Mouse (Mus musculus): ENCODE results near the gene Sbno1.
A peak's percentile ranks its signal among the peaks of the same experiment; 100 is the strongest.

The Sbno1 gene

GRCm38 (mm10) chr5:124444208-124444607, 18.4 kb upstream of the Sbno1 start:
- no peak for DNase-seq

GRCm38 (mm10) chr5:124442628-124443027, 16.8 kb upstream of the Sbno1 start:
- DNase-seq, result no peak

- DNase-seq, result peak; percentile 55 to 74
Measured at GRCm38 (mm10) chr5:124440094-124440701, 14.4 kb upstream of the Sbno1 start.

- DNase-seq, result peak; percentile 93 to 96
Measured at GRCm38 (mm10) chr5:124439447-124440093, 13.8 kb upstream of the Sbno1 start, which contains the start of gene Kmt5a. Gene Kmt5a, plus strand, starts transcription at chr5:124439930.

- DNase-seq, result no peak
Measured at GRCm38 (mm10) chr5:124438746-124439145, 12.9 kb upstream of the Sbno1 start.

GRCm38 (mm10) chr5:124438229-124438628, 12.4 kb upstream of the Sbno1 start:
- DNase-seq, result peak in 1 of 2 experiments; percentile 58

GRCm38 (mm10) chr5:124433048-124433447, 7.2 kb upstream of the Sbno1 start:
- DNase-seq, result no peak

- peak in 1 of 2 experiments; percentile 42 for DNase-seq
Measured at GRCm38 (mm10) chr5:124432398-124433012, 6.7 kb upstream of the Sbno1 start.

- DNase-seq, result no peak
Measured at GRCm38 (mm10) chr5:124426475-124427071, 772 bp upstream of the Sbno1 start.

GRCm38 (mm10) chr5:124424723-124425411, 934 bp downstream of the Sbno1 start:
- peak; percentile 37 to 49 for DNase-seq

GRCm38 (mm10) chr5:124424200-124424722, 1.5 kb downstream of the Sbno1 start:
- no peak for DNase-seq

GRCm38 (mm10) chr5:124421786-124422185, 4.0 kb downstream of the Sbno1 start:
- DNase-seq, result no peak

- no peak for DNase-seq
Measured at GRCm38 (mm10) chr5:124418903-124419302, 6.9 kb downstream of the Sbno1 start.

- no peak for DNase-seq
Measured at GRCm38 (mm10) chr5:124412163-124412562, 13.6 kb downstream of the Sbno1 start.

GRCm38 (mm10) chr5:124410808-124411207, 15.0 kb downstream of the Sbno1 start:
- DNase-seq, result no peak

- DNase-seq, result no peak
Measured at GRCm38 (mm10) chr5:124393726-124394125, 32.1 kb downstream of the Sbno1 start.

GRCm38 (mm10) chr5:124392412-124392811, 33.4 kb downstream of the Sbno1 start:
- no peak for DNase-seq

- no peak for DNase-seq
Measured at GRCm38 (mm10) chr5:124387932-124388331, 37.9 kb downstream of the Sbno1 start.

GRCm38 (mm10) chr5:124380121-124380520, 45.7 kb downstream of the Sbno1 start:
- DNase-seq, result no peak

- DNase-seq, result no peak
Measured at GRCm38 (mm10) chr5:124377149-124377548, 48.7 kb downstream of the Sbno1 start.

- no peak for DNase-seq
Measured at GRCm38 (mm10) chr5:124376401-124376800, 49.4 kb downstream of the Sbno1 start.

GRCm38 (mm10) chr5:124374298-124374697, 51.5 kb downstream of the Sbno1 start:
- no peak for DNase-seq

GRCm38 (mm10) chr5:124366721-124367120, 59.1 kb downstream of the Sbno1 start:
- no peak for DNase-seq

Measured in thymus, adult 18-20 months (tissue).